Mouse (Mus musculus) heart, postnatal 0 days (tissue): Measurements from ENCODE around the gene Tmprss6.

Experiments
- CTCF ChIP-seq: IDR thresholded peaks from 2 replicates; pipeline ENCODE4 v1.5.1; 2016; ENCODE audit warnings: antibody characterized with exemption, control low read depth, low read depth
- EP300 ChIP-seq: IDR thresholded peaks from 2 replicates; pipeline ENCODE4 v1.6.1; 2016; ENCODE audit warnings: antibody characterized with exemption, low read depth

GRCm38 (mm10) chr15:78429871-78430622 is 38.4 kb downstream of the Tmprss6 start:
- TF ChIP-seq CTCF (no peak), EP300 (0 out of 2 replicates have a peak, but pooled peaks have one; percentile 11)
